Mouse (Mus musculus) intestine, postnatal 0 days (tissue): ENCODE measurements at regions not wholly inside any gene's neighbourhood (a gene's known extent, or its start where the extent isn't known, plus 50 kb on each side); places are given as distances from the start of the nearest gene placed in this dataset.

Experiments used
- ATAC-seq: fragments of 200-750 bp; cut with Nextera tagmentation; 2 replicates; pipeline ENCODE4 v1.8.0; 2017; ENCODE audit warnings: mild to moderate bottlenecking, moderate TSS enrichment, moderate library complexity
- H3K27ac ChIP-seq: fragments of 300-500 bp; sonication (generic); 2 replicates; pipeline ENCODE4 v1.5.1; 2014; ENCODE audit warnings: mild to moderate bottlenecking, low read depth, low read length, moderate library complexity
- H3K27me3 ChIP-seq: fragments of 300-500 bp; sonication (generic); replicated peaks from 2 replicates; pipeline ENCODE4 v1.6.1; 2014; ENCODE audit warnings: low read length, mixed read lengths; ENCODE audit not compliant: control insufficient read depth, insufficient read depth
- H3K36me3 ChIP-seq: fragments of 300-500 bp; sonication (generic); 2 replicates; pipeline ENCODE4 v1.6.1; 2014; ENCODE audit warnings: mild to moderate bottlenecking, moderate library complexity; ENCODE audit not compliant: control insufficient read depth, insufficient read depth
- H3K4me1 ChIP-seq: fragments of 300-500 bp; sonication (generic); replicated peaks from 2 replicates; pipeline ENCODE4 v1.6.1; 2014; ENCODE audit warnings: antibody characterized with exemption, low read length, mixed read lengths; ENCODE audit not compliant: control insufficient read depth, insufficient read depth
- H3K4me2 ChIP-seq: fragments of 300-500 bp; sonication (generic); replicated peaks from 2 replicates; pipeline ENCODE4 v1.6.1; 2014; ENCODE audit warnings: low read depth, mild to moderate bottlenecking, moderate library complexity
- H3K4me3 ChIP-seq: fragments of 300-500 bp; sonication (generic); 2 replicates; pipeline ENCODE4 v1.5.1; 2014; ENCODE audit warnings: low read depth, low read length
- H3K9ac ChIP-seq: fragments of 300-500 bp; sonication (generic); 2 replicates; pipeline ENCODE4 v1.6.1; 2014; ENCODE audit warnings: mild to moderate bottlenecking, low read depth, low read length
- H3K9me3 ChIP-seq: fragments of 300-500 bp; sonication (generic); 2 replicates; pipeline ENCODE4 v1.6.1; 2016; ENCODE audit warnings: mixed run types; ENCODE audit not compliant: control insufficient read depth
- CTCF ChIP-seq: sonication (generic); IDR thresholded peaks from 2 replicates; pipeline ENCODE4 v1.5.1; 2016; ENCODE audit warnings: low read depth, mild to moderate bottlenecking, control low read depth, antibody characterized with exemption, moderate library complexity
- WGBS: fragments of 180-500 bp; shearing (Covaris S2); extraction: QIAGEN DNeasy Blood & Tissue Kit; methylation state at CpG from one replicate; pipeline ENCODE4 v1.1.7; 2014; 5-methylcytosine and 5-hydroxymethylcytosine counted together

GRCm38 (mm10) chr16:77992986-77993385 lies 308.3 kb upstream of the Cxadr start:
- 81% methylated on average over 4 of the region's 4 CpGs for WGBS

GRCm38 (mm10) chr16:77989791-77990325 lies 311.4 kb upstream of the Cxadr start:
- ATAC-seq, result no peak
- no peak overlapping the region for H3K4me3 ChIP-seq
- H3K9ac ChIP-seq, result no peak overlapping the region
- H3K9me3 ChIP-seq, result no peaks in the 10 kb centered on the region
- H3K27ac ChIP-seq, result no peak overlapping the region
- H3K4me2 ChIP-seq, result no peak overlapping the region
- H3K36me3 ChIP-seq, result no peaks in the 10 kb centered on the region
- H3K4me1 ChIP-seq, result no peaks in the 10 kb centered on the region
- no peak for TF ChIP-seq CTCF
- no peaks in the 10 kb centered on the region for H3K27me3 ChIP-seq
- 83% methylated on average over 4 of the region's 4 CpGs for WGBS

More at GRCm38 (mm10) chr16:77992986-77993385, 308.3 kb upstream of the Cxadr start:
- no peaks in the 10 kb centered on the region for H3K9me3 ChIP-seq
- TF ChIP-seq CTCF, result no peak
- H3K27me3 ChIP-seq, result no peaks in the 10 kb centered on the region
- no peaks in the 10 kb centered on the region for H3K4me1 ChIP-seq
- H3K27ac ChIP-seq, result no peak overlapping the region
- no peak for ATAC-seq
- H3K9ac ChIP-seq, result no peak overlapping the region
- H3K4me3 ChIP-seq, result no peak overlapping the region
- no peaks in the 10 kb centered on the region for H3K36me3 ChIP-seq
- no peak overlapping the region for H3K4me2 ChIP-seq

GRCm38 (mm10) chr16:77989139-77989538 lies 312.1 kb upstream of the Cxadr start:
- no peaks in the 10 kb centered on the region for H3K27me3 ChIP-seq
- peak; percentile 63 for TF ChIP-seq CTCF
- no peaks in the 10 kb centered on the region for H3K4me1 ChIP-seq
- H3K9me3 ChIP-seq, result no peaks in the 10 kb centered on the region
- no peaks in the 10 kb centered on the region for H3K36me3 ChIP-seq
- no peak overlapping the region for H3K9ac ChIP-seq
- H3K4me3 ChIP-seq, result no peak overlapping the region
- no peak overlapping the region for H3K4me2 ChIP-seq
- 97% methylated on average over 5 of the region's 5 CpGs for WGBS
- ATAC-seq, result no peak
- H3K27ac ChIP-seq, result no peak overlapping the region

GRCm38 (mm10) chr16:77986884-77987529 lies 314.3 kb upstream of the Cxadr start:
- Histone ChIP-seq H3K4me1 (no peaks in the 10 kb centered on the region), H3K27ac (no peak overlapping the region), H3K9ac (no peak overlapping the region), H3K36me3 (no peaks in the 10 kb centered on the region), H3K4me2 (no peak overlapping the region), H3K27me3 (no peaks in the 10 kb centered on the region), H3K4me3 (no peak overlapping the region), H3K9me3 (no peaks in the 10 kb centered on the region)
- no peak for TF ChIP-seq CTCF
- no peak for ATAC-seq
- 81% methylated on average over 10 of the region's 10 CpGs for WGBS

- no peak overlapping the region for H3K27ac ChIP-seq
- H3K27me3 ChIP-seq, result no peaks in the 10 kb centered on the region
- 79% methylated on average over 1 of the region's 1 CpGs for WGBS
- H3K4me2 ChIP-seq, result no peak overlapping the region
- H3K36me3 ChIP-seq, result no peaks in the 10 kb centered on the region
- H3K4me1 ChIP-seq, result no peaks in the 10 kb centered on the region
- no peak overlapping the region for H3K4me3 ChIP-seq
- TF ChIP-seq CTCF, result no peak
- ATAC-seq, result peak; percentile 28; the same call in 1 of the 2 replicates
- H3K9me3 ChIP-seq, result no peaks in the 10 kb centered on the region
- no peak overlapping the region for H3K9ac ChIP-seq
Observed at GRCm38 (mm10) chr16:77948785-77949184, 346.9 kb upstream of the Gm11146 start.

- H3K4me2 ChIP-seq, result no peak overlapping the region
- H3K27me3 ChIP-seq, result no peaks in the 10 kb centered on the region
- 42% methylated on average over 2 of the region's 2 CpGs for WGBS
- H3K4me1 ChIP-seq, result no peaks in the 10 kb centered on the region
- no peaks in the 10 kb centered on the region for H3K9me3 ChIP-seq
- no peak for TF ChIP-seq CTCF
- H3K27ac ChIP-seq, result no peak overlapping the region
- no peak overlapping the region for H3K9ac ChIP-seq
- ATAC-seq, result no peak
- H3K36me3 ChIP-seq, result no peaks in the 10 kb centered on the region
- H3K4me3 ChIP-seq, result no peak overlapping the region
Observed at GRCm38 (mm10) chr16:77945442-77945841, 343.5 kb upstream of the Gm11146 start.
